Mouse (Mus musculus) right cerebral cortex, postnatal 4 days (tissue): Measurements from ENCODE around the gene Chchd5.

ENCODE experiments used
- DNase-seq: peaks from one replicate; pipeline ENCODE4 v3.0.0-alpha.2; 2022

The Chchd5 gene

GRCm38 (mm10) chr2:129164815-129165214 is 35.3 kb downstream of the Chchd5 start:
- DNase-seq, result no peak

DNA sequence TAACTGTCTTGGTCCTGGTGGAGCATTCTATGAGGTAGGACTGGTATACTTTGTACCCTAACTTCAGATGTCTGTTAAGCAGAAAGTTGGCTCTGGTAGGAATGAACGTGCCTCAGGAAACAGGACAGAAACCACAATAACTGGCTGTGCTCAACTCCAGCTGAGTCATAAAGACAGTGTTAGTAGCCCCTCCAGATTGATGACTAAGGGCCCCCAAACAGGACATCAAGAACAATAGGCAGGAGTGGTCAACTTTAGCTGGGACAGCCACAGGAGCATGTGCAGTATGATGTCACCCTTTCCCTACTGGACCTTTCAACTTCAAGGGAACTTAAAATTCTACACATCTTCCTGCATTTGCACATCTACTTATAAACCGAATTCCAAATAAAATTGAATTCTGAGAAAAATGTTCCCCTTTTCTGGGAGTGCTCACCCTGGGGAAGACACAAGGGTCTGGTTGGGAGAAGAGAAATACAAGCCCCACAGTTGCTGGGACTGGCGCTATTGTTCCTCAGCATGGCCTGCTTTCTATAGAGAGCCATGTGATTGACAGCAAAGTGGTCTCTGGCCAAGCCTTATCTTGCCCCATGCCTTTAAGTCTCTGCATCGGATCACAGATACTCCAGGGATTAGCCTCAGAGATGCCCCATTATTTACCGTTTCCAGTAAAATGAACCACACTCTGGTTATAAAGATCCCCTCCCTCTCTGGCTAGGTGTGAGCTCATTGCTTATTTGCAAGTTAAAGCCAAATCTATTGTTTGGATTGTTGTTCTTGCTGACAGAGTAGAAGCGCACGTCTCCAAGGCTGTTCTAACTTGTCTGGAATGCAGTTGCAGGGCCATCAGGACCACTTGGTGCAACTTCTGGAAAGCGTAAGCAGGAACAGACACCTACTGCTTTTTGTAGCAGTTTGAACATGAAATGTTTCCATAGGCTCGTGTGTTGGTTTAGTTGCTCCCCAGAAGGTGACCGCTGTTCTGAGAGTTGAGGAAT is 37.3 kb downstream of the Chchd5 start:
- no peak for DNase-seq

DNA sequence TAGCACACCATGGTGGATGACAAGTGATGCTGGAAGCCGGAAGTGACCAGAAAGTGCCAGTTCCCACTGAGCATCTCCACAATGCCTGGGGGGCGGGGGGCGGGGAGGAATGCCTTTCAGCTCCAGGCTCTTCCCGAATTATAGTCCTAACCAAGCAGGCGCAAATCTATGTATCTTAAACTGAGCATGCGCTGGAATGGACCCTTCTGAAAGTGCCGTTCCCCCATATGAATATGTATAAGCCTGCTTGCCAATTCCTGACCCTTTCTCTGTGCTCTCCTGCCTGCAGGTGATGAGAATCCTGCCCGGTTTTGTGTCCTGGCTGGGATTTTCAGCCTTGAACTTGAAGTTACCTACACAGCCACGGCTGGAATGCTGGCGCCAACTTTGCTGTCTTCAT is 43.9 kb downstream of the Chchd5 start:
- no peak for DNase-seq

- DNase-seq, result peak; percentile 19
Measured at GRCm38 (mm10) chr2:129174474-129174873, 45.0 kb downstream of the Chchd5 start.

DNA sequence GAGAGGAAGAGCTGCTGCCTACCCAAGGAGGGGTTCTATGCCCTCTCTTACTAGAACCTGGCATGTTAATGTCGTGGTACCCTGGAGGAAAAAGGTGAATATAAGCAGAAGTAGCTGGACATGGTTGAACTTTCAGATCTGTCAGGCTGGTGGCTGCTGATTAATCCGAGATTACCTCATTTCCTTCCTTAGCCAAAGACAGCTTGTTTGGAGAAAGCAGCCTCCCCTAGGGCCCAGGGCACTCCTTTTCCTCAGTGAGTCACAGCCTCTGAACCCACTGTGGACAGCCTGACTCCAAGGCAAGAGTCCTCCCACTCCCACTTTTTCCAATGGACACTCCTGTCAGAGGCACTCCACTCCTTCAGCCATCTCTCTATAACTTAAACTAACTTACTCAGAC is 46.1 kb downstream of the Chchd5 start:
- DNase-seq, result no peak

GRCm38 (mm10) chr2:129176676-129177420 is 47.3 kb downstream of the Chchd5 start:
- no peak for DNase-seq

DNA sequence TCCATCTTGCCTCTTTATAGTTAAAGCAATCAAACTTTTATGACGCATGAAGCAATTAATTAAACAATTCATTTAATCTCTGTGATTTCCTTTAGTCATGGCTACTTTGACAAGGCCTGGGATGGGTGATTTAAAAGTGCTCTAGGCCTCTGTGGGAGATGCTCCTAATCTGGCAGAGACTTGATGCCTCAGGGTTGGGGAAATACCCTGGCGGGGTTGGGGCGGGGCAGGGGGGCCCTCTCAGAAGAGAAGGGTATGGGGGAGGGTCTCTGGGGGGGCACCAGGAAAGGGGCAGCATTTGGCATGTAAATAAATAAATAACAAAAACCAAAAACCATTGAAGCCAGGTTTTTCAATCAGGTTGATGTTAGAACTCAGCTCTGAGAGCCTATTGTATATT is 48.2 kb downstream of the Chchd5 start:
- no peak for DNase-seq

DNA sequence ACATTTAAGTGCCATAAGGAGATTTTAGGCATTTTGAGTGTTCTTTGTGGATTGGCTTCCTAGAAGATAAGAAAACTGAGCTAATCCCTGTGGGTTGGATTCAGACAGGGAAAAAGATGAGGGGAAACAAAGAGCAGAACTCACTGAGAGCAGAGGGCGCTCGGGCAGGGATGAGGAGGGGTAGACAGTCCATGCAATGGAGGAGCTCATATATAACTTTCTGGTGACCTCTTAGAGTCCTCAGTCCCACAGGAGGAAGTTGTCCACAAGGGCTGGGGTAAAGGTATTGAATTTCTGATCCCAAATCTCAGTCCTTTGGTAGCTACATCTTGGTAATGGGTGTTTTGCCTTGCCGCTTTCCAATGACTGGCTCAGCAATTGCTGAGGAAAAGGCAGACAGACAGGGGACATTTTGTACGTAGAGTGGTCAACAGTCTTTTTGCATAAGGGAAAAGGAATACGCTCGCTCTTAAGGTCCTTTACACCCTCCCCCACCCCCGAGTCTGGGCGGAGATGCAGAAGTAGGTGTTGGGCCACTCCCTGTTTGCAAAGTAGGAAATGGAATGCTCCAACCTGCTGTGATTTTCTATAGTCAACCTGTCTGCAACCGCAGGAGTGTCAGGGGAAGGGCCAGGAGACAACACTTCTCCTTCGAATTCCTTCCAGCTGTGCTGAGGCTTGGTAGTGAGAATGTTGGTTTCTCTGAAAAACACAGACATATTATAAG is 48.8 kb downstream of the Chchd5 start:
- DNase-seq, result no peak

DNA sequence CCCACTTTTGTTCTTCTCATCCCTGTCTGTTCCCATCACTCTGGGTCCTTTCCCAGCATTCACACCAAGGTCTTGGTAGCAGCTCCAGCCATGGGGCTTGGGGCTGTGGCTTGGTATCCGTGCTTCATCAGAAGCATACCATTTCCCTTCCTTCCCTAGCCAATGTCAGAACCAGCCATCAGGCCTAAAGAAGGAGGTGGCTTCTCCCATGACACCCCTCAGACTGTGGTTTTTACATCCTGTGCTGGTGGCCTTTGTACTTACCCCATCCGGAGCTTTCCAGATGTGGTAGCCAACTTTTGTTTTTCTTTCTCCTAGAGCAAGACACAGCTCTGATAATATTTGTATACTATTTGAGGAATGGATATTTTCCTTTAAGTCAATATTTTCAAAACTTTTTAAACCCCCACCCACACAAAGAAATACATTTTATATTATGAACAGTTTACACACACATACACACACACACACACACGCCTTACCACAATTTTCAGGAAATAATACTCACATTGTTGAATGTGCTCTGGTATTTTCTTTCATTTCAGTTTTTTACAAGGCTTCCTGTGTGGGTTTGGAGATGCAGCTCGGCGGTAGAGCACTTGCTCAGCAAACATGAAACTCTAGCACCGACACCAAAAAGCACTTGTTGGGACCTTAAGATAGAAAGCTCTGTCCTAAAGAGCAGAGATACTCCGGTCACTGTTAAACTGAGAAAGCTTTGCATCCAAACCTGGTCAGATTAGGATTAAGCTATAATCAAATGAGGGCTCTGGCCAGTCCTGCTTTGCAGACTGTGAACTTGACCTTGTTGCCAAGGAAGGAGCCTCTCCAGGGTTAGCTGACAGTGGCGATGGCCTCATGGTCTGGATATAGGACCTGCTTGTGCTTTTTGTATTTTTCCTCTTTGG is 50.7 kb downstream of the Chchd5 start:
- DNase-seq, result no peak

GRCm38 (mm10) chr2:129181509-129181908 is 52.0 kb downstream of the Chchd5 start:
- DNase-seq, result no peak

DNA sequence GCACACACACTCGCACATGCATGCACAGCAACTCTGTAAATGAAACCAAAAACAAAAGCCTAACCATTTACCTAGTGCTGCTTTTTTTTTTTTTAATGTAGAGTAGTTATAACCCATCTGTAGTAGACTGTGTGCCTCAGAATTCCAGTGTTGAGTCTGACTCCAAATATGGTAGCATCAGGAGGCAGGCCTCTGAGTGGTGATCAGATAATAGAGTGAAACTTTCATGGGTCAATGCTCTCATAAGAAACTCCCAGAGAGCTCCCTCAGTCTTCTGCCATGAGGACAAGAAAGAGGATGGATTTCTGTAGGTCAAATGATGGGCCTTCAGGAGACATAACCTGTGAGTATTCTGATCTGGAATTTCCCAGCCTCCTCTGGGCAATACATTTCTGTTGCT is 52.9 kb downstream of the Chchd5 start:
- no peak for DNase-seq

- DNase-seq, result no peak
Measured at GRCm38 (mm10) chr2:129183561-129184031, 54.1 kb downstream of the Chchd5 start.
